Mouse (Mus musculus) thymus, adult 2 months (tissue): Measurements from ENCODE around the gene Eif4e2.

Experiments
- CTCF ChIP-seq: fragments of 200-500 bp; IDR thresholded peaks from 2 replicates; pipeline ENCODE4 v1.5.1; 2012; ENCODE audit warnings: mild to moderate bottlenecking, control low read depth, low read length, moderate library complexity, borderline replicate concordance; ENCODE audit not compliant: control insufficient read depth, poor library complexity, insufficient read depth; ENCODE audit errors: extremely low read depth
- POLR2A ChIP-seq: fragments of 200-500 bp; IDR thresholded peaks from 2 replicates; pipeline ENCODE4 v1.6.1; 2012; ENCODE audit warnings: mild to moderate bottlenecking, low read length, control low read depth, moderate library complexity; ENCODE audit not compliant: control insufficient read depth, poor library complexity, insufficient read depth; ENCODE audit errors: extremely low read depth

GRCm38 (mm10) chr1:87272462-87272861 lies 58.7 kb downstream of the Eif4e2 start:
- TF ChIP-seq CTCF: no peak
- no peak for TF ChIP-seq POLR2A
